Mouse (Mus musculus) c-Kit-negative CD71-positive TER-119-positive erythroid progenitor cells, embryonic 14.5 days (primary cell): ENCODE results near the gene Gcnt3.

Experiments
- DNase-seq: peaks from one replicate; pipeline ENCODE4 v3.0.0-alpha.2; 2013; ENCODE audit warnings: low read depth, low spot score

The Gcnt3 gene

GRCm38 (mm10) chr9:70007506-70008248, 30.2 kb downstream of the Gcnt3 start:
- no peak for DNase-seq

GRCm38 (mm10) chr9:70006984-70007383, 30.9 kb downstream of the Gcnt3 start:
- DNase-seq: no peak

GRCm38 (mm10) chr9:70003516-70003915, 34.4 kb downstream of the Gcnt3 start:
- DNase-seq: no peak

- no peak for DNase-seq
Observed at GRCm38 (mm10) chr9:69999318-69999717, 38.6 kb downstream of the Gcnt3 start.

- no peak for DNase-seq
Observed at GRCm38 (mm10) chr9:69994547-69994946, 43.3 kb downstream of the Gcnt3 start.

- no peak for DNase-seq
Observed at GRCm38 (mm10) chr9:69993479-69993878, 44.4 kb downstream of the Gcnt3 start.

GRCm38 (mm10) chr9:69992841-69993277, 45.0 kb downstream of the Gcnt3 start:
- no peak for DNase-seq

GRCm38 (mm10) chr9:69990346-69990745, 47.5 kb downstream of the Gcnt3 start:
- DNase-seq: no peak

GRCm38 (mm10) chr9:69989303-69990121, 48.4 kb downstream of the Gcnt3 start, which contains the start of gene Bnip2:
Gene Bnip2 (plus strand): TSS chr9:69989466.
- DNase-seq: peak; percentile 84

- peak; percentile 32 for DNase-seq
Observed at GRCm38 (mm10) chr9:69988706-69989302, 49.1 kb downstream of the Gcnt3 start.

GRCm38 (mm10) chr9:69987579-69987978, 50.3 kb downstream of the Gcnt3 start:
- DNase-seq: no peak

GRCm38 (mm10) chr9:69986571-69986970, 51.3 kb downstream of the Gcnt3 start:
- no peak for DNase-seq

- no peak for DNase-seq
Observed at GRCm38 (mm10) chr9:69986063-69986462, 51.8 kb downstream of the Gcnt3 start.

GRCm38 (mm10) chr9:69985526-69985925, 52.4 kb downstream of the Gcnt3 start:
- DNase-seq: no peak
